ENCODE assay signal across 12 mouse cellular contexts in the genomic region with DNA sequence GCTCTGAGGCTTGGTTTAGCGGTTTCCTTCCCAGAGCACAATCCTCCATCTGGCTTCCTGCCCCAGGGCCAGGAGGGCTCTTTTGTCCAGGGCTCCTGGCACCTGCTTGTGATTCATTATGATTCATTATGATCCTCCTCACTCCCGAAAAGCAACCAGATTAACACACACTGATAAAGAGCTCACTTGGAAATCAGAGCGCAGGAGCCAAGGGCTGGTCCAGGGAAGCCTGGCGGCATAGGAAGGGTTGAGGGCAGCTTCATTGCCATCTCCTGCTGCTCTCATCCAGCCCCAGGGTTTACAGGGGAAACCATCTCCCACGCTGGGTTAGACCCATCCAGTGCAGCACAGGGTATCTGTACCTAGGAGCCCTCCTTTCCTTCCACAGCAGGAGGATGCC.
DNase-seq lines count a peak whose midpoint lies in the region; ATAC-seq and TF ChIP-seq lines count a peak whose summit lies in the region.
"Had no signal": no experiment of that assay in that cellular context is flagged by ENCODE, and none has a peak within 500 bp of the region (broad histone marks: within the 10 kb centered on the region; RNA-seq: fewer than 3 reads in every experiment).

No protein-coding gene starts in this region.

- H3K9ac ChIP-seq in embryonic facial prominence, embryonic 14.5 days (ENCODE audit: low read depth, low read length), result no peak overlapping the region
- H3K9ac ChIP-seq in hindbrain, postnatal 0 days (replicated peaks; ENCODE audit: low read length), result no peak overlapping the region
- H3K9ac ChIP-seq: heart, embryonic 15.5 days had no signal

- no peak for TF ChIP-seq CTCF in hindbrain, postnatal 0 days (IDR thresholded peaks at IDR 0.05; ENCODE audit: low read depth)

- no peak overlapping the region for H3K4me3 ChIP-seq in embryonic facial prominence, embryonic 14.5 days (ENCODE audit: low read depth, low read length)
- no peak overlapping the region for H3K4me3 ChIP-seq in hindbrain, postnatal 0 days (ENCODE audit: low read length)
- H3K4me3 ChIP-seq: heart, embryonic 15.5 days had no signal

- no peak overlapping the region for H3K27ac ChIP-seq in embryonic facial prominence, embryonic 14.5 days (replicated peaks; ENCODE audit: low read depth, low read length)
- no peak overlapping the region for H3K27ac ChIP-seq in hindbrain, postnatal 0 days
- H3K27ac ChIP-seq: heart, embryonic 15.5 days had no signal

- peak; percentile 31 for DNase-seq in adrenal gland, adult 2 months
- DNase-seq in adrenal gland, adult 18-20 months (ENCODE audit: low spot score in 2 of 2), result no peak
- peak; percentile 90 for DNase-seq in Muller cell, postnatal 12 days (ENCODE audit: inconsistent ontology term)
- DNase-seq in embryonic facial prominence, embryonic 14.5 days (ENCODE audit: low spot score), result peak; percentile 26
- peak; percentile 67 for DNase-seq in hindbrain, postnatal 0 days (ENCODE audit: low spot score)
- no peak for DNase-seq in right cerebral cortex, postnatal 25 days
- DNase-seq in left cerebral cortex, adult 9 months (ENCODE audit: low spot score in 2 of 2), result no peak
- DNase-seq in layer of hippocampus, postnatal 10 days (ENCODE audit: low spot score in 2 of 2), result no peak
- DNase-seq: kidney, adult 18-20 months; lung, postnatal 14 days had no signal

- no peaks in the 10 kb centered on the region for H3K27me3 ChIP-seq in embryonic facial prominence, embryonic 14.5 days (replicated peaks; ENCODE audit: control insufficient read depth, insufficient read depth, low read length)
- no peaks in the 10 kb centered on the region for H3K27me3 ChIP-seq in hindbrain, postnatal 0 days (ENCODE audit: insufficient read depth, low read length)
- H3K27me3 ChIP-seq: heart, embryonic 15.5 days had no signal

- 61% methylated on average over 5 of the region's 5 CpGs for WGBS in embryonic facial prominence, embryonic 14.5 days
- 23% methylated on average over 5 of the region's 5 CpGs for WGBS in hindbrain, postnatal 0 days

- 0 out of 2 replicates have a peak, but pooled peaks have one; percentile 22 for ATAC-seq in embryonic facial prominence, embryonic 14.5 days (ENCODE audit: low read depth)
- ATAC-seq in hindbrain, postnatal 0 days, result no peak
- ATAC-seq: activated CD4-positive, CD25-positive, alpha-beta regulatory T cell, adult 4 months had no signal

- no peaks in the 10 kb centered on the region; the same call in 1 of the 2 replicates for H3K9me3 ChIP-seq in embryonic facial prominence, embryonic 14.5 days (ENCODE audit: control insufficient read depth, low read length)
- H3K9me3 ChIP-seq in hindbrain, postnatal 0 days (ENCODE audit: low read length), result no peaks in the 10 kb centered on the region
- H3K9me3 ChIP-seq: heart, embryonic 15.5 days had no signal

- no peaks in the 10 kb centered on the region for H3K4me1 ChIP-seq in embryonic facial prominence, embryonic 14.5 days (ENCODE audit: control insufficient read depth, insufficient read depth, low read length)
- no peaks in the 10 kb centered on the region; the same call in 1 of the 2 replicates for H3K4me1 ChIP-seq in hindbrain, postnatal 0 days (ENCODE audit: insufficient read depth, low read length)
- H3K4me1 ChIP-seq: heart, embryonic 15.5 days had no signal

- H3K36me3 ChIP-seq in embryonic facial prominence, embryonic 14.5 days (ENCODE audit: control insufficient read depth, insufficient read depth, low read length), result no peaks in the 10 kb centered on the region
- no peaks in the 10 kb centered on the region for H3K36me3 ChIP-seq in hindbrain, postnatal 0 days (ENCODE audit: insufficient read depth, low read length)
- H3K36me3 ChIP-seq: heart, embryonic 15.5 days had no signal

- no peak overlapping the region for H3K4me2 ChIP-seq in embryonic facial prominence, embryonic 14.5 days (ENCODE audit: low read depth, low read length)
- no peak overlapping the region for H3K4me2 ChIP-seq in hindbrain, postnatal 0 days (ENCODE audit: low read depth, low read length)
- H3K4me2 ChIP-seq: heart, embryonic 15.5 days had no signal

Comparison
In these comparisons a context has a peak if more than half of its experiments do, and no peak if none do; other contexts are left out.
1. DNase-seq: peak in adrenal gland, adult 2 months (single experiment), Muller cell, postnatal 12 days (single experiment), embryonic facial prominence, embryonic 14.5 days (single experiment) and hindbrain, postnatal 0 days (single experiment); none in adrenal gland, adult 18-20 months (0 of 2), right cerebral cortex, postnatal 25 days (single experiment), left cerebral cortex, adult 9 months (0 of 2) and layer of hippocampus, postnatal 10 days (0 of 2).